Mouse (Mus musculus) small intestine, adult 2 months (tissue): ENCODE data around the gene Snrnp25.

Experiments used
- CTCF ChIP-seq: fragments of 200-500 bp; IDR thresholded peaks from 2 replicates; pipeline ENCODE4 v1.5.1; 2012; ENCODE audit warnings: low read depth, mild to moderate bottlenecking, control low read depth, inconsistent platforms, low read length, moderate library complexity, mixed read lengths; ENCODE audit not compliant: insufficient replicate concordance, insufficient read length; ENCODE audit errors: extremely low read depth
- POLR2A ChIP-seq: fragments of 200-500 bp; IDR thresholded peaks from 2 replicates; pipeline ENCODE4 v1.6.1; 2012; ENCODE audit warnings: low read depth, mild to moderate bottlenecking, control low read depth, inconsistent platforms, low read length, moderate library complexity

GRCm38 (mm10) chr11:32184469-32184868, 20.7 kb upstream of the Snrnp25 start:
- TF ChIP-seq CTCF (no peak), POLR2A (no peak)
